Mouse (Mus musculus): ENCODE results near the gene Dnhd1. TPM values are rescaled to one million over a fixed set of nuclear protein-coding genes. Genes with fewer than 3 reads are reported as not detected.

The Dnhd1 gene
- polyA plus RNA-seq (2012; rRNA removed), result 0.37 and 0.56 TPM in 2 replicates

DNA sequence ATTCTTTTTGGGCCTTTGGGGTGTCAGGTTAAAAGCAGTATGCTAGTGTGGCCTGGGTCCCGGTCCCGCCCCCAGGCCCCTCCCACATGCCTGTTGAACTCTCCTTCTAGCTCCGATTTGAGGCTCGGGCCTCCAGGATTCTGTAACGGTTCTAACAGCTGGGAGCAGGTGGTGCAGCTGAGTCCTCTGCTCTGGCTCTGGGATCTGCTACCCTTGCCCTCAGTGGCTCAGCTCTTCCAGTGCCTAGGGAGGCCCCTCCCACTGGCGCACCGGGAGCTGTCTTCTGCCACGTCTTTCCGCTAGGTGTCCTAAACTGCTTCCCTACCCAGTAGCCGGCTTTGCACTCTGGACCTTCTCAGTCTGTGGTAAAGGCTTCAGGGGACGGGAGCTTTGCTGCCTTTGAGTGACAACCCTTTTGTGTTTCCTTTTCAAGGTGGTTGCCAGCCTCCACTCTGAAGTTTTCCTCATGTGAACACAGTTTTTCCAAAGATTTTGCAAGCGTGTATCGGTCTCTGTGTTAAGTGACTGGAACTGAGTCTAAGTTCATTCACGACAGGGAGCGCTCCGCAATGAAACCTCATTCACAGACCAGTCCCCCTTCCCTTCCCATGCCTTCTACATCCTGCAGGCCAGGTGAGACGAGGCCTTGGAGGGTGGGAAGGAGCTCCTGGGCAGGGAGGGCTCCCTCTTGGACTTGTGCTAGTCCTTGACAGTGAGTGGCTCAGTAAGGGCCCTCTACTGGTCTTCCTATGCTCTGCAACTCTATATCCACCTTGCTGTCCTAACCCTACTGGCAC lies at the start of gene Dnhd1:
Dnhd1 (plus strand) TSS at position 189 of the 797 bp plus-strand sequence.
- Histone ChIP-seq H3K4me3 (ENCODE audit: low read depth, low read length) (peak within 1 kb of the TSS; percentile 76), H3K36me3 (ENCODE audit: control insufficient read depth, insufficient read depth, low read length) (no peaks in the 10 kb centered on the region; the same call in 1 of the 2 replicates), H3K27ac (ENCODE audit: insufficient read depth, low read depth, low read length) (peak within 1 kb of the TSS; percentile 60), H3K27me3 (ENCODE audit: control insufficient read depth, insufficient read depth, low read length) (no peaks in the 10 kb centered on the region), H3K4me1 (ENCODE audit: control insufficient read depth, insufficient read depth, insufficient read length, low read length) (peaks cover 3% of the 10 kb centered on the region; the same call in 1 of the 2 replicates)
- WGBS, result 3% methylated on average over 17 of the region's 17 CpGs
- TF ChIP-seq POLR2A (IDR thresholded peaks at IDR 0.05; ENCODE audit: low read depth, low read length), result peak; percentile 33; the same call in 1 of the 2 replicates
- TF ChIP-seq CTCF (IDR thresholded peaks at IDR 0.05; ENCODE audit: extremely low read depth, insufficient read length, insufficient replicate concordance, low read depth, low read length), result peak; percentile 57; the same call in 1 of the 2 replicates

DNA sequence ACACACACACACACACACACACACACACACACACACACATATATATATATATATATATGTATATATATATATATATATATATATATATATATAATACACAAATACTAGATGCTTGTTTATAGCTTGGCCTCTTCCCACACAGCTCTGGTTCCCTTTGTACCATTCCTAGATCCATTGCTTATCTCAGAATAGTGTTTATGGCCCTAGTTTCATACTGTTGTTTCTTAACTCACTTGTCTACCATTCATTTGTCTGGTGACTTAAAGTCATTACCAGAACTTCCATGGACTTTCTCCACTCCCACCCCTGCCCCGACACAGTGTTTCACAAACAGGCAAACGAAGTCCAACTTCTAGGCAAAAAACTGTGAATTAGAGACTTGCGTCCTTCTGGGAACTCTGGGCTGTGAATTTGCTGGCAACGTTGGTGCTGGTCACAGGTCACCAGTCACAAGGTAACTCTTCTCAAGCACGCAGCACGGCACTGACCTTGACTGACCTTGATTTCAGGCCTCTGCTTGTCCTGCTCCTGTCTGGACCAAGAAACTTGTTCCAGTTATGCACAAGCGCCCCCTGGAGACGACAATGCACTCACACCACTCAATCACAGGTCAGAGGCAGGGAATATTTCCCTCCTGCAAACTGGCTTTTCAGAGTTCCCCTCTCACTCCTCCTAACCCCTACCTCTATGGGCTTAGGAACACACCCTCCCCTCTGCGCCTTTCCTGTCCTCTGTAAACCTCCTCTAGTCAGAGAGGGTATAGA lies 47.6 kb upstream of the Dnhd1 start:
- Histone ChIP-seq H3K27me3 (ENCODE audit: control insufficient read depth, insufficient read depth, low read length) (no peaks in the 10 kb centered on the region), H3K27ac (ENCODE audit: insufficient read depth, low read depth, low read length) (no peak overlapping the region)

DNA sequence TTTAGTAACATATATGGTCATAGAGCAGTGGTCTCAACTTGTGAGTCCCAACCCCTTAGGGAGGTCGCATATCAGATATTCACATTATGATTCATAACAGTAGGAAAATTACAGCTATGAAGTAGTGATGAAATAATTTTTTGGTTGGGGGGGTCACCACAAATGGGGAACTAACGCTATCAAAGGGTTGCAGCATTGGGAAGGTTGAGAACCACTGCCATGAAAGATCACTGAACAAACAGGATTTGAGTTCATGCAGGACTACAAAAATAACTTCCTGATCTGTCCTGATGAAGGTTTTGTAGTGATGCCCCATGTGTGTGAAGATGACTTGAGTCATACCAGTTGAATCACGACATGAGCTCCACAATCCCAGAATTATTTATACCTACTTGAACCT lies 42.2 kb upstream of the Dnhd1 start:
- no peaks in the 10 kb centered on the region for H3K4me1 ChIP-seq (ENCODE audit: control insufficient read depth, insufficient read depth, insufficient read length, low read length)
- H3K27ac ChIP-seq (ENCODE audit: insufficient read depth, low read depth, low read length), result no peak overlapping the region
- H3K36me3 ChIP-seq (ENCODE audit: control insufficient read depth, insufficient read depth, low read length), result peaks cover 6% of the 10 kb centered on the region; the same call in 1 of the 2 replicates
- TF ChIP-seq POLR2A (IDR thresholded peaks at IDR 0.05; ENCODE audit: low read depth, low read length), result no peak
- TF ChIP-seq CTCF (IDR thresholded peaks at IDR 0.05; ENCODE audit: extremely low read depth, insufficient read length, insufficient replicate concordance, low read depth, low read length), result no peak
- H3K27me3 ChIP-seq (ENCODE audit: control insufficient read depth, insufficient read depth, low read length), result no peaks in the 10 kb centered on the region
- H3K4me3 ChIP-seq (ENCODE audit: low read depth, low read length), result no peak overlapping the region
- 74% methylated on average over 3 of the region's 3 CpGs for WGBS

More for the DNA sequence above, 47.6 kb upstream of the Dnhd1 start:
- no peaks in the 10 kb centered on the region for H3K4me1 ChIP-seq (ENCODE audit: control insufficient read depth, insufficient read depth, insufficient read length, low read length)
- no peak overlapping the region for H3K4me3 ChIP-seq (ENCODE audit: low read depth, low read length)
- no peaks in the 10 kb centered on the region for H3K36me3 ChIP-seq (ENCODE audit: control insufficient read depth, insufficient read depth, low read length)
- TF ChIP-seq POLR2A (IDR thresholded peaks at IDR 0.05; ENCODE audit: low read depth, low read length), result no peak
- TF ChIP-seq CTCF (IDR thresholded peaks at IDR 0.05; ENCODE audit: extremely low read depth, insufficient read length, insufficient replicate concordance, low read depth, low read length), result peak; percentile 72; the same call in 1 of the 2 replicates
- 34% methylated on average over 9 of the region's 9 CpGs for WGBS

DNA sequence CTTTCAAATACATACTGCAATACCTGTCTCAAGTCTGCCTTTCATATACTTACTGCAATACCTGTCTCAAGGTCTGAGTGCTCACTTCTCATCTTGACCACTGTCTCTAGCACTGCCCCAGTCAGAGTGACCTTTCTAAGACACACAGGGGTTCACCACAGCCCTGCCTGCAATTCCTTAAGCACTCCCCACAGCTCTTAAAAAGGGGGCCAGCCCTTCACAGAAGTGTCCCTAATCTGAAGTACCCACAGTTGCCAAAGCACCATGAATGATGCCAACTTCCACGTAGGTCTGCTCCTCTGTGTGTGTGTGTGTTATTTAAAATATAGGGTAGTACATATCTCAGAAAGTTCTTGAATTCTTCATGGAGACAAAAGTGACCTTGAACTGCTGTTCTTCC lies 38.9 kb upstream of the Dnhd1 start:
- WGBS, result 82% methylated on average over 1 of the region's 1 CpGs

DNA sequence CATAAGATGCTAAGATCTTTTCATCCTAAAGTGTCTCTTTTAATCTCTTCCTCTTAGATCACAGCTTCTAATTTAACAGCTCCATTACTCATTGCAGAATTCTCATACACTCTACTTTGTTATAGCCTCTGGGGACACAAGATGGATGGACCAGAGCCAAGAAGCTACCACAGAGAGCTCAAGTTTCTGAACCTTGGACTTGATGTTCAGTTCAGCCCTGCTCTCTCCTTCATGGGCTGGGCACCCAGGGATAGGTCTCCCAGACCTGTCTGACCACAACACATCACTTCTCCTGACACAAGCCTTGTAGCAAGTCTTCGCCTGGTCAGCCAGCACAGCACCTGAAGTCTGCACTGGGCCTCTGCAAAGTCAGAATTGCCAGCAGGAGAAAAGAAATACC lies 36.2 kb upstream of the Dnhd1 start:
- Histone ChIP-seq H3K27ac (ENCODE audit: insufficient read depth, low read depth, low read length) (no peak overlapping the region), H3K4me3 (ENCODE audit: low read depth, low read length) (no peak overlapping the region), H3K4me1 (ENCODE audit: control insufficient read depth, insufficient read depth, insufficient read length, low read length) (no peaks in the 10 kb centered on the region), H3K27me3 (ENCODE audit: control insufficient read depth, insufficient read depth, low read length) (no peaks in the 10 kb centered on the region), H3K36me3 (ENCODE audit: control insufficient read depth, insufficient read depth, low read length) (peaks cover 11% of the 10 kb centered on the region; the same call in 1 of the 2 replicates)
- 91% methylated on average over 1 of the region's 1 CpGs for WGBS
- TF ChIP-seq POLR2A (IDR thresholded peaks at IDR 0.05; ENCODE audit: low read depth, low read length) (no peak), CTCF (IDR thresholded peaks at IDR 0.05; ENCODE audit: extremely low read depth, insufficient read length, insufficient replicate concordance, low read depth, low read length) (no peak)

More for the DNA sequence above, 38.9 kb upstream of the Dnhd1 start:
- Histone ChIP-seq H3K4me3 (ENCODE audit: low read depth, low read length) (no peak overlapping the region), H3K27ac (ENCODE audit: insufficient read depth, low read depth, low read length) (no peak overlapping the region), H3K4me1 (ENCODE audit: control insufficient read depth, insufficient read depth, insufficient read length, low read length) (no peaks in the 10 kb centered on the region), H3K27me3 (ENCODE audit: control insufficient read depth, insufficient read depth, low read length) (no peaks in the 10 kb centered on the region), H3K36me3 (ENCODE audit: control insufficient read depth, insufficient read depth, low read length) (peaks cover 8% of the 10 kb centered on the region; the same call in 1 of the 2 replicates)
- TF ChIP-seq POLR2A (IDR thresholded peaks at IDR 0.05; ENCODE audit: low read depth, low read length) (no peak), CTCF (IDR thresholded peaks at IDR 0.05; ENCODE audit: extremely low read depth, insufficient read length, insufficient replicate concordance, low read depth, low read length) (no peak)

DNA sequence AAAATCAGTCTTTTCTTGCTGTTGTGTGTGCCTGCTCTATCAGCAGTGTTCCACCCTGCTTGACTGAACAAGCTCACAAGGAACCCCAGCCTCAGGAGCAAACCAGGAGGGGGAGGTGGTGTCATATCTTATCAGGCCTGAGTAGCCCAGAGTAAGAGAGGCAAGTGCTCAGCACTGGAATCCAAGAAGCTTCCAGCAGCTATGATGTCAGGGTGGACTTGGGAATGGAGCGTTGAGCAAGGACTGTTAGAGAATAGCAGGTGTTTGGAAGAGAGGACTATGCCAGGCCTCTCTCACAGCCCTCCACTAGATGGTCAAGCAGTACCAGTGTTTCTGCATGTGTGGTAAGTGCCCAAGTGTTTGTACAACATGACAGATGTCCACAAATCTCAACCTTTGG lies 34.9 kb upstream of the Dnhd1 start:
- WGBS, result 62% methylated on average over 1 of the region's 1 CpGs

More for the DNA sequence above, 34.9 kb upstream of the Dnhd1 start:
- Histone ChIP-seq H3K36me3 (ENCODE audit: control insufficient read depth, insufficient read depth, low read length) (peaks cover 10% of the 10 kb centered on the region; the same call in 1 of the 2 replicates), H3K27me3 (ENCODE audit: control insufficient read depth, insufficient read depth, low read length) (no peaks in the 10 kb centered on the region), H3K4me1 (ENCODE audit: control insufficient read depth, insufficient read depth, insufficient read length, low read length) (no peaks in the 10 kb centered on the region), H3K27ac (ENCODE audit: insufficient read depth, low read depth, low read length) (no peak overlapping the region), H3K4me3 (ENCODE audit: low read depth, low read length) (no peak overlapping the region)
- TF ChIP-seq POLR2A (IDR thresholded peaks at IDR 0.05; ENCODE audit: low read depth, low read length) (no peak), CTCF (IDR thresholded peaks at IDR 0.05; ENCODE audit: extremely low read depth, insufficient read length, insufficient replicate concordance, low read depth, low read length) (no peak)

Data from small intestine, adult 2 months (tissue).